8 mouse cellular contexts compared by ENCODE assay signal in genomic region chr3:96634928-96635879, GRCm38 (mm10). TPM values are rescaled to one million over a fixed set of nuclear protein-coding genes. Genes with fewer than 3 reads are reported as not detected.
DNase-seq lines count a peak whose midpoint lies in the region; ATAC-seq lines count a peak whose summit lies in the region.

Gene Pex11b (plus strand): TSS chr3:96635376.
Gene Gm42957 (plus strand): TSS chr3:96635474.

- DNase-seq in CD4-positive, CD25-positive, alpha-beta regulatory T cell, adult 2 months (ENCODE audit: low read depth, low spot score): peak; percentile 88
- peak; percentile 26 for DNase-seq in fat pad, adult 2 months (ENCODE audit: extremely low read depth, low read depth, low spot score)
- DNase-seq in kidney, postnatal 10 days: peak; percentile 95
- peak; percentile 67 to 80 for DNase-seq in natural killer cell, adult 2 months (ENCODE audit: low spot score in 2 of 2)

- no peaks in the 10 kb centered on the region for H3K9me3 ChIP-seq in heart, embryonic 13.5 days
- no peaks in the 10 kb centered on the region for H3K9me3 ChIP-seq in liver, embryonic 12.5 days (replicated peaks)
- H3K9me3 ChIP-seq in stomach, embryonic 15.5 days: no peaks in the 10 kb centered on the region

- H3K4me2 ChIP-seq in heart, embryonic 13.5 days: peak within 1 kb of the TSS; percentile 90
- peak within 1 kb of the TSS; percentile 91 for H3K4me2 ChIP-seq in liver, embryonic 12.5 days
- peak within 1 kb of the TSS; percentile 70 for H3K4me2 ChIP-seq in stomach, embryonic 15.5 days

- ATAC-seq in heart, embryonic 13.5 days (ENCODE audit: extremely low read depth, insufficient number of reproducible peaks, low FRiP score, low TSS enrichment): peak; percentile 84
- ATAC-seq in liver, embryonic 12.5 days: peak; percentile 89
- ATAC-seq in stomach, embryonic 15.5 days (ENCODE audit: insufficient read depth, low FRiP score, low read depth): peak; percentile 88

- H3K4me1 ChIP-seq in brown adipose tissue, adult 24 weeks (ENCODE audit: control insufficient read depth, insufficient read depth, insufficient read length, low read length): 0 out of 2 replicates have a peak, but pooled peaks cover 2% of the 10 kb centered on the region
- H3K4me1 ChIP-seq in heart, embryonic 13.5 days: peaks cover 34% of the 10 kb centered on the region
- peaks cover 48% of the 10 kb centered on the region for H3K4me1 ChIP-seq in liver, embryonic 12.5 days
- H3K4me1 ChIP-seq in stomach, embryonic 15.5 days: peaks cover 16% of the 10 kb centered on the region

- H3K36me3 ChIP-seq in heart, embryonic 13.5 days: peaks cover 65% of the 10 kb centered on the region
- H3K36me3 ChIP-seq in liver, embryonic 12.5 days: peaks cover 61% of the 10 kb centered on the region
- H3K36me3 ChIP-seq in stomach, embryonic 15.5 days: peaks cover 31% of the 10 kb centered on the region; the same call in 1 of the 2 replicates

- 3% methylated on average over 59 of the region's 60 CpGs for WGBS in heart, embryonic 13.5 days
- 2% methylated on average over 60 of the region's 60 CpGs for WGBS in liver, embryonic 12.5 days (ENCODE audit: insufficient replicate concordance)
- WGBS in stomach, embryonic 15.5 days: 2% methylated on average over 60 of the region's 60 CpGs

- H3K9ac ChIP-seq in heart, embryonic 13.5 days: peak within 1 kb of the TSS; percentile 97
- H3K9ac ChIP-seq in liver, embryonic 12.5 days: peak within 1 kb of the TSS; percentile 97
- peak within 1 kb of the TSS; percentile 85 for H3K9ac ChIP-seq in stomach, embryonic 15.5 days

- H3K27ac ChIP-seq in brown adipose tissue, adult 24 weeks (replicated peaks; ENCODE audit: low read depth, low read length): peak within 1 kb of the TSS; percentile 71
- H3K27ac ChIP-seq in heart, embryonic 13.5 days (replicated peaks): peak within 1 kb of the TSS; percentile 78
- H3K27ac ChIP-seq in liver, embryonic 12.5 days: peak within 1 kb of the TSS; percentile 85
- H3K27ac ChIP-seq in stomach, embryonic 15.5 days: peak within 1 kb of the TSS; percentile 89

- H3K4me3 ChIP-seq in brown adipose tissue, adult 24 weeks (ENCODE audit: insufficient read depth, low read depth, low read length): peak within 1 kb of the TSS; percentile 76
- peak within 1 kb of the TSS; percentile 81 for H3K4me3 ChIP-seq in heart, embryonic 13.5 days
- peak within 1 kb of the TSS; percentile 90 for H3K4me3 ChIP-seq in liver, embryonic 12.5 days
- peak within 1 kb of the TSS; percentile 79 for H3K4me3 ChIP-seq in stomach, embryonic 15.5 days (replicated peaks)

- no peaks in the 10 kb centered on the region for H3K27me3 ChIP-seq in heart, embryonic 13.5 days (replicated peaks)
- H3K27me3 ChIP-seq in liver, embryonic 12.5 days (replicated peaks): no peaks in the 10 kb centered on the region
- H3K27me3 ChIP-seq in stomach, embryonic 15.5 days (replicated peaks): no peaks in the 10 kb centered on the region

RNA-seq across cellular contexts. Expression of gene Pex11b, which starts in this region (rescaled TPM):
- polyA plus RNA-seq in brown adipose tissue, adult 24 weeks (2012; ENCODE audit: insufficient read depth, insufficient read length, missing spikeins): 31.9 and 35.4 TPM in 2 replicates
- 35.8 and 37.3 TPM in 2 replicates for polyA plus RNA-seq in heart, embryonic 13.5 days (2015; fragmentation: Nextera tagmentation; extraction: Ambion mirVana)
- polyA plus RNA-seq in liver, embryonic 12.5 days (2016; fragmentation: Nextera tagmentation; extraction: Ambion mirVana): 24.9 and 25.6 TPM in 2 replicates
- polyA plus RNA-seq in stomach, embryonic 15.5 days (2015; fragmentation: Nextera tagmentation; extraction: Ambion mirVana): 41.9 and 43.4 TPM in 2 replicates

RNA-seq across cellular contexts. Expression of gene Gm42957, which starts in this region (rescaled TPM):
- polyA plus RNA-seq in brown adipose tissue, adult 24 weeks (2012; ENCODE audit: insufficient read depth, insufficient read length, missing spikeins): not detected in 2 replicates
- 0.05 and 0.14 TPM in 2 replicates for polyA plus RNA-seq in heart, embryonic 13.5 days (2015; fragmentation: Nextera tagmentation; extraction: Ambion mirVana)
- polyA plus RNA-seq in liver, embryonic 12.5 days (2016; fragmentation: Nextera tagmentation; extraction: Ambion mirVana): 0.05 TPM in 2 replicates
- 0.06 TPM in 1 of 2 replicates, not detected in the other for polyA plus RNA-seq in stomach, embryonic 15.5 days (2015; fragmentation: Nextera tagmentation; extraction: Ambion mirVana)

Comparison
In these comparisons a context has a peak if more than half of its experiments do, and no peak if none do; other contexts are left out.
1. Peak in every context shown above with its lines: DNase-seq, ATAC-seq, H3K4me3 ChIP-seq and H3K27ac ChIP-seq.
2. DNase-seq: peak in every context shown above with its lines; median percentile 95 in kidney, postnatal 10 days; 88 in CD4-positive, CD25-positive, alpha-beta regulatory T cell, adult 2 months; 74 in natural killer cell, adult 2 months; 26 in fat pad, adult 2 months.